Mouse (Mus musculus): ENCODE measurements at regions not wholly inside any gene's neighbourhood (a gene's known extent, or its start where the extent isn't known, plus 50 kb on each side); places are given as distances from the start of the nearest gene placed in this dataset.

- ATAC-seq (replicated peaks; ENCODE audit: low FRiP score, poor library complexity, severe bottlenecking) = no peak
Observed at GRCm38 (mm10) chr8:126696346-126697010, 102.7 kb upstream of the Irf2bp2 start.

DNA sequence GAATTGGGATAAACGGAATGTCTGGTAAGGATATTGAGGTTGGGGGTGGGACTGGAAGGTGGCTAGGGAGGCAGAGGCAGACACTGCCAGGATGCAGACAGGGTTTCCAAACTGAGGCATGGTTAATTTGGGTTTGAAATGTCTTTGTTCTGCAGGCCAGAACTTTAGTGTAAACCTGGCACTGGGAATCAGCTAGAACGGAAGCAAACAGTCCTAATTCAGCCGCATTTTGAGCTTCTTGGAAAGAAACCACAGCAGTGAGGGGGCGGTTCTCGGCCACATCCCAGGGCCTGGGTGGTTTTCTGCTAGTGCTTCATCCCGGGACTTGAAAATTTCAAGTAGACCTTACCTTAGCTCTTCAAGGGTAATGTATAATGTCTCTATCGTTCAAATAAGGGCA lies 100.6 kb upstream of the Irf2bp2 start:
- no peak for ATAC-seq (replicated peaks; ENCODE audit: low FRiP score, poor library complexity, severe bottlenecking)

GRCm38 (mm10) chr8:126693642-126694041 lies 99.9 kb upstream of the Irf2bp2 start:
- ATAC-seq (replicated peaks; ENCODE audit: low FRiP score, poor library complexity, severe bottlenecking) = no peak

GRCm38 (mm10) chr8:126692711-126693110 lies 98.9 kb upstream of the Irf2bp2 start:
- no peak for ATAC-seq (replicated peaks; ENCODE audit: low FRiP score, poor library complexity, severe bottlenecking)

GRCm38 (mm10) chr8:126692263-126692662 lies 98.5 kb upstream of the Irf2bp2 start:
- no peak for ATAC-seq (replicated peaks; ENCODE audit: low FRiP score, poor library complexity, severe bottlenecking)

DNA sequence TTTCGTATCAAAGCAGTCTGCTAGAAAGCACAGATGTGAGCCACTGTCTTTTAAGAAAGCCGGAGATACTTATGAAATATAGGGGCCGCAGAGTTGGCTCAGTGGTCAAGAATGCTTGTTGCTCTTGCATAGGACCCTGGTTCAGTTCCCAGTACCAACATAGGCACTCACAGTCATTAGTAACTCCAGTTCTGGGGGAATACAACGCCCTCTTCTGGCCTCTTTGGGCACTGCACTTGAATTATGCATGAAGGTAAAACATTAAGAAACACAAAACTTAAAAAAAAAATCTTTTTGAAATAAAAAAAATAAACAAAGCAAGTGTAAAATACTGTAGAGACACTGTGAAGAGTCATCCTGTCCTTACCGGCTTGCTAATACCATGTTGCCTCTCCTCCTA lies 94.7 kb upstream of the Irf2bp2 start:
- no peak for ATAC-seq (replicated peaks; ENCODE audit: low FRiP score, poor library complexity, severe bottlenecking)

GRCm38 (mm10) chr8:126688014-126688413 lies 94.2 kb upstream of the Irf2bp2 start:
- ATAC-seq (replicated peaks; ENCODE audit: low FRiP score, poor library complexity, severe bottlenecking) = no peak

GRCm38 (mm10) chr8:126686827-126687226 lies 93.0 kb upstream of the Irf2bp2 start:
- no peak for ATAC-seq (replicated peaks; ENCODE audit: low FRiP score, poor library complexity, severe bottlenecking)

DNA sequence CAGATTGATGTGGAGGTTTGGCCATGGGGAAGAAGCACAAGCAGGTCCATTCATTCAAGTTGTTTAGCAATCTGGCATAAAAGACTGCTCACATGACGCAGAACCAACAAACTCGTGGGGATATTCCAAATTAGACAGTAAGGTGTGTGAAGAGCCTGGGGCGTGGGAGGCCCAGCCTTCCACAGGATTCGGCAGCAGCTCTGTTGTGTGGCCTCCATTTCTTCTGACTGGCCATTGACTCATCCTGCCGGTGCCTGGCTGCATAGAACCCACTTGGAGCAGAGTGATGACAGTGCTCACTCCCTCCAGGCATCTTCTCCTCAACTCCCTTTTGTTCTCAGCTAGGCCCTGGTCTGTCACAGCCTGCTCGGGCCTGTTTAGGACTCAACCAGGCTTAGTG lies 91.6 kb upstream of the Irf2bp2 start:
- no peak for ATAC-seq (replicated peaks; ENCODE audit: low FRiP score, poor library complexity, severe bottlenecking)

DNA sequence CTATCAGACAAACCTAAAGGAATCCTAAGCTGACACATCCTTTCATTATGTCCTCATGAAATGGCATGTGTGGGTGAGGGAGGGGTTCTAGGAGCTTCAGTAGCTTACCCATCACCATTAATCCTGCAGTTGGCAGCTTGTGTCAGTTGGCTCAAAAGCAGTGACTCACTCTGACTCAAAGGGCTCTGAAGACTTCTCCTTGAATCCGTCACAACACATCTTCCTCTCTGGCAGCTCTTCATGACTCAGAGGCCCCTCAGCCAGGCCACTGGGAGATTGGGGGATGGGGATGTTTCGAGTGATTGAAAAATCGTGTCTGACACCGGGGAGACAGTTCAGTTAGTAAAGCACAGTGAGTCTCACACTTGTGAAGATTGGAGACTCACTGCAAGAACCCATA lies 90.2 kb upstream of the Irf2bp2 start:
- ATAC-seq (replicated peaks; ENCODE audit: low FRiP score, poor library complexity, severe bottlenecking) = no peak

GRCm38 (mm10) chr8:126683555-126683947 lies 89.8 kb upstream of the Irf2bp2 start:
- ATAC-seq (replicated peaks; ENCODE audit: low FRiP score, poor library complexity, severe bottlenecking) = no peak

- 0 out of 2 replicates have a peak, but pooled peaks have one; percentile 17 for ATAC-seq (replicated peaks; ENCODE audit: low FRiP score, poor library complexity, severe bottlenecking)
Observed at GRCm38 (mm10) chr8:126682817-126683554, 89.2 kb upstream of the Irf2bp2 start.

GRCm38 (mm10) chr8:126681948-126682651 lies 88.3 kb upstream of the Irf2bp2 start:
- ATAC-seq (replicated peaks; ENCODE audit: low FRiP score, poor library complexity, severe bottlenecking) = no peak

- ATAC-seq (replicated peaks; ENCODE audit: low FRiP score, poor library complexity, severe bottlenecking) = no peak
Observed at GRCm38 (mm10) chr8:126678004-126678751, 84.4 kb upstream of the Irf2bp2 start.

DNA sequence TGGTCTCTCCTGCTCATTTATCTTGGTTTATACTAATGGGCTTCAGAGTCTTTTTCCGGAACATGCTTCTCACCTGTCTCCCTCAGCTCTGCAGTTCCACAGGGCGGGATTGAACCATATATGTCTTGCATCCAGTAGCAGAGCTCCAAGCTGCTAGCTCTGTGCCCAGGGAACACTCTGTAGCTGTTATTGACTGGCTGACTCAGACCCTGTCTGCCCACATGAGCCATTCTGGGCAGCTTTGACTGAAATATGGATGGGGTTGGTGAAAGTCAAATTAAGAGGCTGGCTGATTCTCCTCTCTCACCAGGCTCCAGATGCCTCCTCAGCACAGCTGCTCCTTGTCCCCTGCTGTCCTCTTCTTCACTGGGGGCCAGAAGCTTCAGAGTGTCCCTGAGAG lies 81.4 kb upstream of the Irf2bp2 start:
- ATAC-seq (replicated peaks; ENCODE audit: low FRiP score, poor library complexity, severe bottlenecking) = no peak

- no peak for ATAC-seq (replicated peaks; ENCODE audit: low FRiP score, poor library complexity, severe bottlenecking)
Observed at GRCm38 (mm10) chr8:126673038-126673740, 79.4 kb upstream of the Irf2bp2 start.

- ATAC-seq (replicated peaks; ENCODE audit: low FRiP score, poor library complexity, severe bottlenecking) = no peak
Observed at GRCm38 (mm10) chr8:126671594-126671993, 77.8 kb upstream of the Irf2bp2 start.

DNA sequence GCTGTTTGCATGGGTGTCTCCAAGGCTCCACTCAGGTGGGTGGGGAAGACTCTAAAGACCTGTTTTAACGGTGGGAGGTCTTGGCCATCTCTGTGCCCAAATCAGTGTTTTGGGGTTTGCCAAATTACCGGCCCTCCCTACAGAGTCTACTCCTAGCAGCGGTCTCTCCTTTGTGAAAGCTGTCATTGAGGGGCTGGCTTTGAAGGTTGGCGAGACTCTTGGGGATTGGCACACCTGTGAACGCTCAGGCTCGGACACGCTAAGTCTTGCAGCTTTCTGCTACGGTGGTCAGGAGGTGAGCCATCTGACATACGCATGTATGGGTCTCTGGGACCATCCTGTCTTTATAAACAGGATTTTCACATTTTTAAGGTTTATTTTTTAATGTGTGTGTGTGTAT lies 76.1 kb upstream of the Irf2bp2 start:
- no peak for ATAC-seq (replicated peaks; ENCODE audit: low FRiP score, poor library complexity, severe bottlenecking)

- ATAC-seq (replicated peaks; ENCODE audit: low FRiP score, poor library complexity, severe bottlenecking) = no peak
Observed at GRCm38 (mm10) chr8:126669154-126669553, 75.4 kb upstream of the Irf2bp2 start.

- no peak for ATAC-seq (replicated peaks; ENCODE audit: low FRiP score, poor library complexity, severe bottlenecking)
Observed at GRCm38 (mm10) chr8:126668657-126669025, 74.9 kb upstream of the Irf2bp2 start.

Data from erythroid progenitor cell, adult 5-6 weeks (primary cell).